Mouse (Mus musculus) CH12.LX (cell line): Measurements from ENCODE around the gene Ccdc85a. TPM values are rescaled to one million over a fixed set of nuclear protein-coding genes. Genes with fewer than 3 reads are reported as not detected.

Experiments
- DNase-seq: peaks from one replicate; pipeline ENCODE4 v3.0.0-alpha.2; 2013; ENCODE audit errors: extremely low read depth
- H3K27ac ChIP-seq: 2 replicates; pipeline ENCODE4 v1.5.1; 2012; ENCODE audit warnings: low read depth, mild to moderate bottlenecking, control low read depth, moderate library complexity; ENCODE audit not compliant: insufficient read depth
- H3K27me3 ChIP-seq: replicated peaks from 2 replicates; pipeline ENCODE3; 2012; ENCODE audit warnings: inconsistent platforms
- H3K36me3 ChIP-seq, 2 experiments: replicated peaks in 1 of 2; 2 replicates each; pipeline versions ENCODE3 to v1.6.1; 2012; ENCODE audit warnings: inconsistent platforms in 1 of 2, low read length in 1 of 2, mild to moderate bottlenecking in 1 of 2, mixed read lengths in 1 of 2, moderate library complexity in 1 of 2; ENCODE audit not compliant: control insufficient read depth in 1 of 2, insufficient read depth in 1 of 2
- H3K4me1 ChIP-seq, 2 experiments: 2 replicates each; pipeline ENCODE4 v1.6.1; 2012; ENCODE audit warnings: inconsistent platforms in 1 of 2, moderate library complexity in 1 of 2; ENCODE audit not compliant: insufficient read depth in 2 of 2, control insufficient read depth in 1 of 2
- H3K4me2 ChIP-seq: 2 replicates; pipeline ENCODE4 v1.6.1; 2012; ENCODE audit warnings: low read depth, mild to moderate bottlenecking, control low read depth; ENCODE audit not compliant: poor library complexity, insufficient read depth, severe bottlenecking
- H3K4me3 ChIP-seq, 3 experiments: fragments of 150-350 bp in 1 of 3; sonication (generic) in 1 of 3; replicated peaks in 1 of 3; 2 replicates each; pipeline versions ENCODE3 to v1.5.1; 2011 to 2012; ENCODE audit warnings: low read depth in 2 of 3, low read length in 2 of 3, mild to moderate bottlenecking in 2 of 3, moderate library complexity in 2 of 3, control low read depth in 1 of 3, improper control_type of control experiment in 1 of 3, inconsistent platforms in 1 of 3, mixed read lengths in 1 of 3; ENCODE audit not compliant: poor library complexity in 1 of 3
- H3K79me2 ChIP-seq: replicated peaks from 2 replicates; pipeline ENCODE4 v1.6.1; 2012; ENCODE audit warnings: mild to moderate bottlenecking, moderate library complexity; ENCODE audit not compliant: control insufficient read depth, poor library complexity, insufficient read depth, severe bottlenecking; ENCODE audit errors: extremely low read depth
- H3K9ac ChIP-seq: 2 replicates; pipeline ENCODE4 v1.6.1; 2012; ENCODE audit warnings: low read depth, mild to moderate bottlenecking, control low read depth, moderate library complexity; ENCODE audit not compliant: insufficient read depth
- H3K9me3 ChIP-seq: replicated peaks from 2 replicates; pipeline ENCODE3; 2012; ENCODE audit warnings: low read length, inconsistent platforms, mixed read lengths
- BHLHE40 ChIP-seq: IDR thresholded peaks from 2 replicates; pipeline ENCODE4 v1.6.1; 2011; ENCODE audit warnings: mild to moderate bottlenecking, low read depth, low read length, improper control_type of control experiment
- CHD1 ChIP-seq: IDR thresholded peaks from 2 replicates; pipeline ENCODE4 v1.6.1; 2012; ENCODE audit warnings: low read depth, low read length, improper control_type of control experiment, inconsistent platforms
- CHD2 ChIP-seq: IDR thresholded peaks from 2 replicates; pipeline ENCODE4 v1.6.1; 2011; ENCODE audit warnings: low read length, improper control_type of control experiment
- CTCF ChIP-seq, 2 experiments: IDR thresholded peaks in 1 of 2; conservative IDR thresholded peaks in 1 of 2; 2 replicates each; pipeline ENCODE4 v1.5.1; 2011 to 2012; ENCODE audit warnings: low read depth in 2 of 2, low read length in 2 of 2, improper control_type of control experiment in 1 of 2, inconsistent platforms in 1 of 2, mild to moderate bottlenecking in 1 of 2, moderate library complexity in 1 of 2
- ELF1 ChIP-seq: IDR thresholded peaks from 2 replicates; pipeline ENCODE4 v1.6.1; 2014; ENCODE audit warnings: low read depth, mild to moderate bottlenecking, inconsistent platforms, low read length, improper control_type of control experiment
- EP300 ChIP-seq: IDR thresholded peaks from 2 replicates; pipeline ENCODE4 v1.6.1; 2011; ENCODE audit warnings: low read length, improper control_type of control experiment
- GABPA ChIP-seq: IDR thresholded peaks from 2 replicates; pipeline ENCODE4 v1.6.1; 2012; ENCODE audit warnings: low read depth, low read length, improper control_type of control experiment, inconsistent platforms; ENCODE audit not compliant: insufficient replicate concordance
- HCFC1 ChIP-seq: IDR thresholded peaks from 2 replicates; pipeline ENCODE4 v1.6.1; 2012; ENCODE audit warnings: low read depth, mild to moderate bottlenecking, inconsistent platforms, low read length, improper control_type of control experiment
- IRF4 ChIP-seq: IDR thresholded peaks from 2 replicates; pipeline ENCODE4 v1.6.1; 2014; ENCODE audit warnings: low read depth, mild to moderate bottlenecking, inconsistent platforms, low read length, improper control_type of control experiment
- JUND ChIP-seq: conservative IDR thresholded peaks from 2 replicates; pipeline ENCODE4 v1.6.1; 2011; ENCODE audit warnings: low read depth, low read length, improper control_type of control experiment
- MAFK ChIP-seq: IDR thresholded peaks from 2 replicates; pipeline ENCODE4 v1.6.1; 2011; ENCODE audit warnings: low read length, improper control_type of control experiment; ENCODE audit not compliant: insufficient replicate concordance
- MAX ChIP-seq: IDR thresholded peaks from 2 replicates; pipeline ENCODE4 v1.6.1; 2011; ENCODE audit warnings: low read length, improper control_type of control experiment
- MAZ ChIP-seq: IDR thresholded peaks from 2 replicates; pipeline ENCODE4 v1.6.1; 2012; ENCODE audit warnings: low read depth, mild to moderate bottlenecking, inconsistent platforms, low read length, improper control_type of control experiment, moderate library complexity
- NRF1 ChIP-seq: IDR thresholded peaks from 2 replicates; pipeline ENCODE4 v1.6.1; 2014; ENCODE audit warnings: low read depth, mild to moderate bottlenecking, inconsistent platforms, low read length, improper control_type of control experiment, moderate library complexity
- POLR2AphosphoS2 ChIP-seq: IDR thresholded peaks from 2 replicates; pipeline ENCODE4 v1.6.1; 2011; ENCODE audit warnings: low read depth, low read length, improper control_type of control experiment
- RCOR1 ChIP-seq: conservative IDR thresholded peaks from 2 replicates; pipeline ENCODE4 v1.6.1; 2012; ENCODE audit warnings: low read depth, mild to moderate bottlenecking, inconsistent platforms, low read length, improper control_type of control experiment
- SIN3A ChIP-seq: IDR thresholded peaks from 2 replicates; pipeline ENCODE4 v1.6.1; 2012; ENCODE audit warnings: low read length, improper control_type of control experiment, inconsistent platforms
- SMC3 ChIP-seq: IDR thresholded peaks from 2 replicates; pipeline ENCODE4 v1.6.1; 2011; ENCODE audit warnings: low read depth, low read length, improper control_type of control experiment
- TBP ChIP-seq: conservative IDR thresholded peaks from 2 replicates; pipeline ENCODE4 v1.6.1; 2011; ENCODE audit warnings: low read depth, low read length, improper control_type of control experiment
- USF1 ChIP-seq: IDR thresholded peaks from 2 replicates; pipeline ENCODE4 v1.6.1; 2014; ENCODE audit warnings: low read depth, mild to moderate bottlenecking, inconsistent platforms, low read length, improper control_type of control experiment
- ZKSCAN1 ChIP-seq: IDR thresholded peaks from 2 replicates; pipeline ENCODE4 v1.6.1; 2012; ENCODE audit warnings: low read depth, inconsistent platforms, low read length, improper control_type of control experiment, borderline replicate concordance
- ZNF384 ChIP-seq: IDR thresholded peaks from 2 replicates; pipeline ENCODE4 v1.6.1; 2012; ENCODE audit warnings: low read depth, low read length, improper control_type of control experiment, inconsistent platforms
- dilution Hi-C: fragments of 300-500 bp; cut with MboI; formaldehyde crosslinking; loops from 2 replicates; pipeline ENCODE4 v1.14.3; 2020; ENCODE audit warnings: low sequenced_read_pairs; ENCODE audit not compliant: extremely low pct_unique_long_range_greater_than_20kb, extremely low pct_ligation_motif_present
- in situ Hi-C: fragments of 300-500 bp; cut with MboI; formaldehyde crosslinking; loops from 3 replicates; pipeline ENCODE4 v1.14.3; 2019; ENCODE audit warnings: low sequenced_read_pairs, low pct_ligation_motif_present, low pct_unique_long_range_greater_than_20kb, mixed read lengths
- polyA plus RNA-seq: library from polyadenylated mRNA; unstranded; fragments of >175 nt; gene quantifications from 2 replicates; pipeline ENCODE4 v1.2.1, GENCODE M21; 2012; ENCODE audit warnings: low read depth; ENCODE audit not compliant: insufficient read length
- total RNA-seq, 2 experiments: library from RNA; depleted of rRNA; stranded (reverse); fragments of 300-350 nt in 1 of 2; fragments of >200 nt in 1 of 2; gene quantifications; 2 replicates each; pipeline ENCODE4 v1.2.3; 2012 to 2014

The Ccdc85a gene
- total and polyA plus RNA-seq, 3 experiments = not detected

- in situ Hi-C loops (no loop called here), dilution Hi-C loops (no loop called here)
- Histone ChIP-seq H3K4me1 (no peaks in the 10 kb centered on the region), H3K4me2 (no peak overlapping the region), H3K79me2 (no peaks in the 10 kb centered on the region), H3K27ac (no peak overlapping the region), H3K36me3 (no peaks in the 10 kb centered on the region), H3K9me3 (no peaks in the 10 kb centered on the region), H3K9ac (no peak overlapping the region), H3K27me3 (no peaks in the 10 kb centered on the region), H3K4me3 (no peak overlapping the region)
- no peak for TF ChIP-seq SIN3A
- TF ChIP-seq CHD1 = no peak
- no peak for TF ChIP-seq NRF1
- TF ChIP-seq JUND = no peak
- TF ChIP-seq RCOR1 = no peak
- no peak for TF ChIP-seq GABPA
- no peak for TF ChIP-seq MAX
- TF ChIP-seq CTCF (conservative IDR thresholded peaks at IDR 0.05 in 1 of 2, IDR thresholded peaks at IDR 0.05 in 1 of 2; ENCODE audit: low read depth in 2 of 2, low read length in 2 of 2) = no peak
- no peak for TF ChIP-seq ZKSCAN1
- TF ChIP-seq IRF4 = no peak
- TF ChIP-seq TBP = no peak
- TF ChIP-seq EP300 = no peak
- no peak for TF ChIP-seq HCFC1
- TF ChIP-seq ZNF384 = no peak
- no peak for TF ChIP-seq MAFK
- TF ChIP-seq ELF1 = no peak
- DNase-seq = no peak
These were observed 49.0 kb upstream of the Ccdc85a start for GRCm38 (mm10) chr11:28633093-28633492.

GRCm38 (mm10) chr11:28630771-28631170 lies 46.6 kb upstream of the Ccdc85a start:
- DNase-seq = no peak
- no peak overlapping the region for H3K4me2 ChIP-seq
- no peaks in the 10 kb centered on the region for H3K79me2 ChIP-seq
- no peak overlapping the region for H3K4me3 ChIP-seq
- no peak overlapping the region for H3K9ac ChIP-seq
- H3K27ac ChIP-seq = no peak overlapping the region
- H3K36me3 ChIP-seq = no peaks in the 10 kb centered on the region
- dilution Hi-C loops (no loop called here), in situ Hi-C loops (no loop called here)
- no peaks in the 10 kb centered on the region for H3K9me3 ChIP-seq
- no peaks in the 10 kb centered on the region for H3K4me1 ChIP-seq
- TF ChIP-seq MAZ = no peak
- TF ChIP-seq CHD2 = no peak
- TF ChIP-seq USF1 = no peak
- no peak for TF ChIP-seq POLR2AphosphoS2
- TF ChIP-seq ELF1 = no peak
- no peak for TF ChIP-seq BHLHE40
- no peak for TF ChIP-seq SMC3
- no peaks in the 10 kb centered on the region for H3K27me3 ChIP-seq
